Mouse (Mus musculus): ENCODE data around the gene Esyt1.

- TF ChIP-seq CTCF (IDR thresholded peaks at IDR 0.05; ENCODE audit: borderline replicate concordance, insufficient read depth, low read length) (no peak), POLR2A (IDR thresholded peaks at IDR 0.05; ENCODE audit: low read depth, low read length) (no peak)
Observed at GRCm38 (mm10) chr10:128504012-128504411, 21.7 kb downstream of the Esyt1 start.

All from embryonic fibroblast, embryonic 13.5 days (primary cell).